Mouse (Mus musculus): ENCODE data around the gene Sec23a. TPM values are rescaled to one million over a fixed set of nuclear protein-coding genes. Genes with fewer than 3 reads are reported as not detected.

The Sec23a gene
- polyA plus RNA-seq (2017; shearing (Covaris generic)): 39.9 TPM

DNA sequence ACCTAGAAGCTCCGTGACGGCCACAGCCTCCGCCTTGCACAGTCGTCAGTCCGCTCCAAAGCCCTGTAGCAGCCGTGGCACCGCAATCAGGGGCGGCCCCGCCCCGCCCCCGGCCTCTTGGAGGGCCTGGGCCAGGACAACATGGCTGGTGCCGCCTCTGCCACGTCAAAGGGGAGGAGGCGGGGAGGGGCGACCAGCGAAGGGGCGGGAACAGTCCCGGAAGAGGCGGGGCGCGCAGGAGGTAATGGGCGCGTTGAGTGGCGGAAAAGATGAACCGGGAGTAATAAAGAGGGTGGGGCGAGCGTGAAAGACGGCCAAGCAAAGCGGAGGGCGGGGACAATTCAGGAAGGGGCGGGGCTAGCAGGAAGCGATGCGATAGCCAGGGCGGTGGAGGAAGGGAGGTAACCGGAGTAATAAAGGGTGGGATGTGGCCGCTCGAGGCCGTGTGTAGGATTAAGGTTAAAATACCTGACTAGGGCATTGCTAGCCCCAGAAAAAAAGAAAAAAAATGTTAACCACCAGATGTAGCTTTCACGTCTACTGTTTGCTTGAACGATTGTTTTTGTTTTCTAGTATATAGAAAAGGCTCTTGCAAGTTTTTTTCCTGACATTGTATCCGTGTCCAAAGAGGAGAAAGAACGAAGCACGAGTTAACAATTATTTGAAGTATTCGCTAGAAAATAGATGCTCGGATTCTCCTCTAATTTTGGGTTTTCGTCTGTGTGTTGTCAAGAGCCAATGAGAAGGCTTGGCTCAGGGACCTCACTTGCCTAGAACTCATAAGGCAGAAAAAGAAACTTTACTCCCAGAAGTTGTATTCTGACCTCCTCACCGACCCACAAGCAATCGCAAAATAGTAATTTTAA, at the start of gene Sec23a:
Gene Sec23a, minus strand, starts transcription at position 174 of the 866 bp plus-strand sequence.

DNA sequence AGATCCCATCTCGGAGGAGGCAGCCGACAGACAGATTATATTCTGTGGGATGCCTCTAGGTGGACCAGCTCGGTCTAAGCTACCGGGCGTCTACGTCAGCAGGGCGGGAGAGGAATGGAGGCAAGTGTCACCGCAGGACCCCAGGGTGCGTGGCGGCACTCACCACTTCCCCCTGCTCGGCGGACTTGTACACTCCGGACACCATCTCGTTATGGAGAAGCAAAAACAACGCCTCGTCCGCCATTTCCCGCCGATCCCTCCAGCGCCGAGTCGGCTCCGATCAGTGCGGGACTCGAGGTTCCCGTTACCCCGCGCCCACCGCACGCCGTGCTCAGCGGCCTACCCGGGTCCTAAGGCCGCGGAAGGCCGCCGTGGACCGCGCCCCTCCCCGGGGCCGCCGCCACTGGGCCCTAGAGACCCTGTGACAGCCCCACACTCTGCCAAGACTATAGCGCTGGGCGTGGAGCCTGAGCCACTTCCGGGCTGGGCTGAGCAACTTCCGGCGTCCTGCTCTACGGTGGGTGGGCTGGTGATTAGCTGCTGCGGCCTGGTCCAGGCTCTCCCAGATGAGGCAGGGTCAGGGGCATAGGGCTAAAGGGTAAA, 49.3 kb upstream of the Sec23a start, which contains the start of gene Trappc6b:
Gene Trappc6b, minus strand, starts transcription at position 480 of the 603 bp plus-strand sequence.

DNA sequence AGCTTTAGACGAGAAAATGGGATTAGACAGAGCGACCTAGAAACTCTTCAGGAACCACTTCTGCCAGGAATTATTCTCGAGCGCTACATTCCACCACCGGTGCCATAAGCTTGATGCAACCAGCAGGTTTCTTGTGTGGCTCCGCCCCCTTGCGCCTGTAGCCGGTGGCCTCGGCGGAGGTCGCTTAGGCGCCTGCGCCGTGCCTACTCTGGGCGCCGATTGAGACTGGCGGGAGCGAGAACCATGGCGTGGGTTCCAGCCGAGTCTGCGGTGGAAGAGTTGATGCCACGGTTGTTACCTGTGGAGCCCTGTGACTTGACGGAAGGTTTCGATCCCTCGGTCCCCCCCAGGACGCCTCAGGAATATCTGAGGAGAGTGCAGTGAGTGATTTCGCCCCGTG, 1.4 kb upstream of the Sec23a start, which contains the start of gene Gemin2:
Gene Gemin2, plus strand, starts transcription at position 160 of the 400 bp plus-strand sequence.

Other genes starting within 250 kb of the Sec23a start
- gene Gemin2, start 1.4 kb upstream of the Sec23a start, polyA plus RNA-seq (2017; shearing (Covaris generic)): 30.4 TPM
- gene Trappc6b, start 49.5 kb upstream of the Sec23a start, polyA plus RNA-seq (2017; shearing (Covaris generic)): 111 TPM
- gene Pnn, start 54.9 kb upstream of the Sec23a start, polyA plus RNA-seq (2017; shearing (Covaris generic)): 154 TPM
- gene Mia2, start 83.8 kb upstream of the Sec23a start, polyA plus RNA-seq (2017; shearing (Covaris generic)): 28.0 TPM
- gene Fbxo33, start 207.7 kb upstream of the Sec23a start, polyA plus RNA-seq (2017; shearing (Covaris generic)): 7.1 TPM

Measured in inflammation-experienced regulatory T-cells, adult 16 weeks (primary cell).